Mouse (Mus musculus) intestine, postnatal 0 days (tissue): ENCODE results near the gene Sptbn4. TPM values are rescaled to one million over a fixed set of nuclear protein-coding genes. Genes with fewer than 3 reads are reported as not detected.

Source experiments
- ATAC-seq: fragments of 200-750 bp; cut with Nextera tagmentation; 2 replicates; pipeline ENCODE4 v1.8.0; 2017; ENCODE audit warnings: mild to moderate bottlenecking, moderate TSS enrichment, moderate library complexity
- H3K27ac ChIP-seq: fragments of 300-500 bp; sonication (generic); 2 replicates; pipeline ENCODE4 v1.5.1; 2014; ENCODE audit warnings: mild to moderate bottlenecking, low read depth, low read length, moderate library complexity
- H3K27me3 ChIP-seq: fragments of 300-500 bp; sonication (generic); replicated peaks from 2 replicates; pipeline ENCODE4 v1.6.1; 2014; ENCODE audit warnings: low read length, mixed read lengths; ENCODE audit not compliant: control insufficient read depth, insufficient read depth
- H3K36me3 ChIP-seq: fragments of 300-500 bp; sonication (generic); 2 replicates; pipeline ENCODE4 v1.6.1; 2014; ENCODE audit warnings: mild to moderate bottlenecking, moderate library complexity; ENCODE audit not compliant: control insufficient read depth, insufficient read depth
- H3K4me1 ChIP-seq: fragments of 300-500 bp; sonication (generic); replicated peaks from 2 replicates; pipeline ENCODE4 v1.6.1; 2014; ENCODE audit warnings: antibody characterized with exemption, low read length, mixed read lengths; ENCODE audit not compliant: control insufficient read depth, insufficient read depth
- H3K4me2 ChIP-seq: fragments of 300-500 bp; sonication (generic); replicated peaks from 2 replicates; pipeline ENCODE4 v1.6.1; 2014; ENCODE audit warnings: low read depth, mild to moderate bottlenecking, moderate library complexity
- H3K4me3 ChIP-seq: fragments of 300-500 bp; sonication (generic); 2 replicates; pipeline ENCODE4 v1.5.1; 2014; ENCODE audit warnings: low read depth, low read length
- H3K9ac ChIP-seq: fragments of 300-500 bp; sonication (generic); 2 replicates; pipeline ENCODE4 v1.6.1; 2014; ENCODE audit warnings: mild to moderate bottlenecking, low read depth, low read length
- H3K9me3 ChIP-seq: fragments of 300-500 bp; sonication (generic); 2 replicates; pipeline ENCODE4 v1.6.1; 2016; ENCODE audit warnings: mixed run types; ENCODE audit not compliant: control insufficient read depth
- CTCF ChIP-seq: sonication (generic); IDR thresholded peaks from 2 replicates; pipeline ENCODE4 v1.5.1; 2016; ENCODE audit warnings: low read depth, mild to moderate bottlenecking, control low read depth, antibody characterized with exemption, moderate library complexity
- WGBS: fragments of 180-500 bp; shearing (Covaris S2); extraction: QIAGEN DNeasy Blood & Tissue Kit; methylation state at CpG from one replicate; pipeline ENCODE4 v1.1.7; 2014; 5-methylcytosine and 5-hydroxymethylcytosine counted together
- polyA plus RNA-seq: library from polyadenylated mRNA; unstranded; fragments of >200 nt; fragmentation: Nextera tagmentation; extraction: Ambion mirVana; gene quantifications from 2 replicates; pipeline ENCODE4 v1.2.1, GENCODE M21; 2015

The Sptbn4 gene
- polyA plus RNA-seq, 1 experiment from 2014 or later, result 0.17 TPM

GRCm38 (mm10) chr7:27455273-27455672 is 7.8 kb upstream of the Sptbn4 start:
- 89% methylated on average over 3 of the region's 3 CpGs for WGBS
- TF ChIP-seq CTCF, result no peak
- no peak overlapping the region for H3K27ac ChIP-seq
- ATAC-seq, result no peak
- H3K27me3 ChIP-seq, result no peaks in the 10 kb centered on the region
- no peaks in the 10 kb centered on the region for H3K9me3 ChIP-seq
- no peak overlapping the region for H3K9ac ChIP-seq
- H3K4me1 ChIP-seq, result no peaks in the 10 kb centered on the region
- H3K36me3 ChIP-seq, result no peaks in the 10 kb centered on the region; the same call in 1 of the 2 replicates
- H3K4me2 ChIP-seq, result no peak overlapping the region
- H3K4me3 ChIP-seq, result no peak overlapping the region

GRCm38 (mm10) chr7:27454461-27455121 is 7.1 kb upstream of the Sptbn4 start:
- H3K4me2 ChIP-seq, result no peak overlapping the region
- TF ChIP-seq CTCF, result no peak
- H3K27ac ChIP-seq, result no peak overlapping the region
- ATAC-seq, result no peak
- no peak overlapping the region for H3K4me3 ChIP-seq
- WGBS, result 73% methylated on average over 10 of the region's 10 CpGs
- H3K27me3 ChIP-seq, result no peaks in the 10 kb centered on the region
- H3K9me3 ChIP-seq, result no peaks in the 10 kb centered on the region
- no peaks in the 10 kb centered on the region for H3K4me1 ChIP-seq
- no peaks in the 10 kb centered on the region; the same call in 1 of the 2 replicates for H3K36me3 ChIP-seq
- H3K9ac ChIP-seq, result no peak overlapping the region

GRCm38 (mm10) chr7:27452206-27452770 is 4.8 kb upstream of the Sptbn4 start:
- no peak for TF ChIP-seq CTCF
- no peaks in the 10 kb centered on the region for H3K27me3 ChIP-seq
- H3K36me3 ChIP-seq, result no peaks in the 10 kb centered on the region; the same call in 1 of the 2 replicates
- H3K27ac ChIP-seq, result no peak overlapping the region
- ATAC-seq, result no peak
- no peak overlapping the region for H3K9ac ChIP-seq
- 50% methylated on average over 13 of the region's 13 CpGs for WGBS
- no peaks in the 10 kb centered on the region for H3K4me1 ChIP-seq
- H3K9me3 ChIP-seq, result no peaks in the 10 kb centered on the region
- no peak overlapping the region for H3K4me2 ChIP-seq
- H3K4me3 ChIP-seq, result no peak overlapping the region

DNA sequence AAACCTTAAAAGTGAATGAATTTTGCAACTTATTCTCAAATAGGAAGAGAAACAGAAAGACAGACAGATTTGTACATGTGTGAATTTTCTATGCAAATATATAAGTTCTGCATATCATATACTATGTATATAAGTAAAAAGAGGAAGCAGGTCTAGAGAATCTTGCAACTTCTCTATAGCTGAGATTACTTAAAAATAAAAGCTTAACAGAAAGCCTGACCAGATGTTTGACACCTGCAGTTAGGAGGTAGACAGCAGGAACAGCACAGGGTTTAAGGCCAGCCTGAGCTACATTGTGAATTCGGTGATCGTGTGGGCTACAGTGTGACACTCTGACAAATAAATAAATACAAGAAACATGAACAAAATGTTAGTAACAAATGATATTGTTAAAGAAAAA is 3.9 kb upstream of the Sptbn4 start:
- H3K36me3 ChIP-seq, result no peaks in the 10 kb centered on the region; the same call in 1 of the 2 replicates
- ATAC-seq, result no peak
- H3K27ac ChIP-seq, result no peak overlapping the region
- TF ChIP-seq CTCF, result no peak
- no peak overlapping the region for H3K9ac ChIP-seq
- H3K4me2 ChIP-seq, result no peak overlapping the region
- H3K4me1 ChIP-seq, result no peaks in the 10 kb centered on the region; the same call in 1 of the 2 replicates
- no peaks in the 10 kb centered on the region for H3K9me3 ChIP-seq
- no peak overlapping the region for H3K4me3 ChIP-seq
- H3K27me3 ChIP-seq, result peaks cover 3% of the 10 kb centered on the region
- 92% methylated on average over 2 of the region's 2 CpGs for WGBS

DNA sequence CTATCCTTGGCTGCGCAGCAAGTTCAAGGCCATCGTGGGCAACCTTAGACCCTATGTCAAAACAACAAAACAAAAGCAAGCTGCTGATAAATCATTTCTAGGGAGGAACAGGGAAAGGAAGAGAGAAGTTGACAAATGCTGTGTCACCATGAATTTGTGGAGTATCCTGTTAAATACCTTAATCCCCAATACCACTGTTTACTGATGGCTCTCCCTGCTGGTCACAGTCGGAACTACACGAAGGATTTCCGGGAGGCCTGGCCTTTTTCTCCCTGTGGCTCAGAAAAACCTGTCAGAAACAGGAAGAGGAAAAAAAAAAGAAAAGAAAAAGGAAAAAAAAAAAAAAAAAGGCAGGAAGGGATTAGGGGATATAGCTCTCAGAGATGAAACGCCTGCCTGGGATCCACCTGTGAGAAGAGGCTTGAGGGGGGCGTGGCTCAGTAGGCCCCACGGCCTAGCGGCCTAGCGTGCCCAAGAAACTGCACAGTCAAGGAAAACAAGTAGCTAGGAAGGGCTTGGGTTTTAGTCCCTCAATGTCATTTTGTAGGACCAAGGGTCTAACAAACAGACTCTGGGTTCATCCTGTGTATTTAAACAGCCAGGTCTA is 1.9 kb upstream of the Sptbn4 start:
- no peaks in the 10 kb centered on the region; the same call in 1 of the 2 replicates for H3K36me3 ChIP-seq
- 40% methylated on average over 10 of the region's 10 CpGs for WGBS
- no peak overlapping the region for H3K9ac ChIP-seq
- H3K27ac ChIP-seq, result peak overlapping the region; percentile 52
- peak; percentile 79 for TF ChIP-seq CTCF
- peaks cover 13% of the 10 kb centered on the region for H3K27me3 ChIP-seq
- no peaks in the 10 kb centered on the region; the same call in 1 of the 2 replicates for H3K4me1 ChIP-seq
- no peak overlapping the region for H3K4me3 ChIP-seq
- H3K4me2 ChIP-seq, result peak overlapping the region; percentile 92; the same call in 1 of the 2 replicates
- no peaks in the 10 kb centered on the region for H3K9me3 ChIP-seq
- no peak for ATAC-seq

DNA sequence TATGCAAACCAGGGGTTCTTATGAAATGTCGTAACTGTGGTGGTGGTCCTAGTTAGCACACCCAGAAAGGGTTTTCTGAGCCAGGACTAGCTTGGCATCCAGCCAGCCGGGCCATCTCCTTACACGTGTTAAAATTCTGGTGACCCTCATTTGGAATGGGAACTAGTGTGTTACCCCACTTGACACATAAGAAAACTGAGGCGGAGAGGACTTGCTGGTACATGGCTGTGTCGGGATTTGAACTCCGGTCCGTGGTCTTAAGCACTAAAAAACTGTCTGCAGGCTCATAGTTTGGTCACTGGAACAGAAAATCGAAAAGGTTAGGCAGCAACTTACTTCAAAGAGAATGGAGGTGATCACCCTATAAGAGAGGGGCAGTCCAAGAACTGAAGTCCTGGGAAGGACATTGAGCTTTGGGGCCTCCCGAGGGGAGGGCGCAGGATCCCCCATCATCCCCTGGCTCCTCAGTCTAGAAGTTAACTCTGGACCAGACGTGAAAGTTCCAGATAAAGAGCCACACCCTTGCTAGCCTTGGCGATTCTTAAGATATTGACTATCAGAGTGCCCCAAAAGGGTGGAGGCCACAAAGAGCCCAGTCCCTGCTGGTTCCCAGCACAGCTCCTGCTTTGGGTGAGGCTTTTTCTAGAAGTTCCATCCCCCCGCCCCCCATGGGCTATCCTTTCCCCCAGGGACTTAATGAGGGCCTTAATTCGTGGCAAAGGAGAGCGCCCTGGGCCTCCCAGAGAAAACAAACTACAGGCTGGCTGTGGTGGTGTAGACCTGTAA is 1.1 kb upstream of the Sptbn4 start:
- Histone ChIP-seq H3K4me2 (peak overlapping the region; percentile 92), H3K4me1 (no peaks in the 10 kb centered on the region; the same call in 1 of the 2 replicates), H3K36me3 (no peaks in the 10 kb centered on the region; the same call in 1 of the 2 replicates), H3K27me3 (peaks cover 13% of the 10 kb centered on the region), H3K4me3 (peak overlapping the region; percentile 61), H3K9ac (no peak overlapping the region; the same call in 1 of the 2 replicates), H3K9me3 (no peaks in the 10 kb centered on the region), H3K27ac (peak overlapping the region; percentile 52; the same call in 1 of the 2 replicates)
- ATAC-seq, result no peak
- no peak for TF ChIP-seq CTCF
- 42% methylated on average over 15 of the region's 15 CpGs for WGBS
